Mouse (Mus musculus): Measurements from ENCODE around the gene Sf3b4.

Sf3b4 gene

GRCm38 (mm10) chr3:96172197-96173178 lies at the start of gene Sf3b4:
Sf3b4 (plus strand) TSS chr3:96172332.
- DNase-seq (ENCODE audit: low read depth, low spot score), result peak; percentile 78

- DNase-seq (ENCODE audit: low read depth, low spot score), result no peak
Observed at GRCm38 (mm10) chr3:96124235-96124634, 47.9 kb upstream of the Sf3b4 start.

- DNase-seq (ENCODE audit: low read depth, low spot score), result no peak
Observed at GRCm38 (mm10) chr3:96128128-96128527, 44.0 kb upstream of the Sf3b4 start.

DNA sequence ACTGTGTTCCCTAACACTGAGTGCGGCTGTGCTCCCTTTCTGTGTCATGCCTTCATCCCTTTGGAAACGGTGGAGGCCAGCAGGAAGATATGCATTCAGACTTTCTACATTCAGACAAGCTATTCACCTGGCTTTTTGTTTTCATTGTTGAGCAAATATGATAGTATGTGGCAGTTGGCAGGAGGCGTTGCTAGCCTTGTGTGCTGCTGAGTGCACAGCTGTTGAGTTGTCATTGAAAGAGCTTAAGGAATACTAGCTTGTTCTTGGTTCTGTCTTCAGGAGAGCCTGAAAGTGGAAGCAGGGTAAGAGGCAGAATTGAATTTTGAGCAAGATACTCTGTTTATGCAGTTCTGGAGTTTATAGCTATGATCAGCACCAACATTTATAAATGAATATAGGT lies 39.7 kb upstream of the Sf3b4 start:
- no peak for DNase-seq (ENCODE audit: low read depth, low spot score)

DNA sequence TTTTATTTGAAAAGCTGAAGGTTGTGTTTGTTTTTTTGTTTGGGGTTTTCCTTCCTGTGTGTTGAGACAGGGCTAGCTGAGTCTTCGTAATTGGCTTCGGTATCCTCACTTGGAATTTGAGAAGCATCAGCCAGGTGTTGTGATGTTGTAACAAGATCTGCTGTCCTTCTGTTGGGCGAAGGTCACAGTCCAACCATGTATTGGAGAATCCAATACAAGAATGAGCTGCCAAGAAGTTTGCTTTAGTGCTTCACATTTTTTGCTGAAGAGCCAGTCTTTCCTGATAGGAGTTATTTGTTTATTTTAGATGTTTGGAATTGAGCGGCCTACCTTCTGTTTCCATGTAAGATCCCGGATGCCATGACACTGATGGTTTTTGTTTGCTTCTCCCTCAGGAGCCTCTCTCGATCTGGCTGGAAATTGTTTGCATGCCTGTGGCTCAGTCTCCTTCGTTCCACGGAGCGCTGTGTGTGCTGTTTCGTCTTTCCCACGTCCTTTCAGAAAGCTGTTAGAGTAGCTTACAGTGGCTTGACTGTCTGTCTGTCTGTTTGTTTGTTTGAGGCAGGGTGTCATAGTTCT lies 38.7 kb upstream of the Sf3b4 start:
- DNase-seq (ENCODE audit: low read depth, low spot score), result no peak

GRCm38 (mm10) chr3:96135011-96135410 lies 37.1 kb upstream of the Sf3b4 start:
- DNase-seq (ENCODE audit: low read depth, low spot score), result no peak

GRCm38 (mm10) chr3:96147950-96148349 lies 24.2 kb upstream of the Sf3b4 start:
- DNase-seq (ENCODE audit: low read depth, low spot score), result peak; percentile 53

GRCm38 (mm10) chr3:96151836-96152235 lies 20.3 kb upstream of the Sf3b4 start:
- DNase-seq (ENCODE audit: low read depth, low spot score), result no peak

DNA sequence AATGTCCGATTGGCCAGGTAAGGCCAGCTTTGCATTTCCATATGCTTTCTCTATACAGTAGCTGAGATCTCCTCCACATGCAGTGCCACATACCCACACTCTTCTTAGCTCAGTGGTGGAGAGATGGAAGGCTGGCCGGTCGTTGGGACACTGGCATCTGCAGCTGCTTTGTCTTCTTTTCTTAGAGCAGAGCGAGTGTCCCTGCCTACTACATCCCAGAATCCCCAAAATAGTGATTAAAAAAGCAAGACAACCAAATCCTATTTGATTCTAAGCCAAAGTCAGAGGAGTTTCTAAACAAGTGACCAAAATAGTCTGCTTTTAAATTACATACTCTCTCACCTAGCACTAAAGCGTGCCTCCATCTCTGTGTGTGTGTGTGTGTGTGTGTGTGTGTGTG lies 19.5 kb upstream of the Sf3b4 start:
- no peak for DNase-seq (ENCODE audit: low read depth, low spot score)

DNA sequence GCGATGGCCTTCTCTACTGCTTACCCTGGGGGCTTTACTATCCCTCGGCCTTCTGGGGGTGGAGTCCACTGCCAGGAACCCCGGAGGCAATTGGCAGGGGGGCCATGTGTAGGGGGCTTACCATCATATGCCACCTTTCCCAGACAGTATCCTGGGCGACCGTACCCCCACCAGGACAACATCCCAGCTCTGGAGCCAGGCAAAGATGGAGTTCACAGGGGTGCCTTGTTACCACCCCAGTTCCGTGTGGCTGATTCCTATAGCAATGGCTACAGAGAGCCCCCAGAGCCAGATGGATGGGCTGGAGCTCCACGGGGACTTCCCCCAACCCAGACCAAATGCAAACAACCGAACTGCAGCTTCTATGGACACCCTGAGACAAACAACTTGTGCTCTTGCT lies 16.6 kb upstream of the Sf3b4 start:
- DNase-seq (ENCODE audit: low read depth, low spot score), result no peak

GRCm38 (mm10) chr3:96159820-96160219 lies 12.3 kb upstream of the Sf3b4 start:
- DNase-seq (ENCODE audit: low read depth, low spot score), result no peak

DNA sequence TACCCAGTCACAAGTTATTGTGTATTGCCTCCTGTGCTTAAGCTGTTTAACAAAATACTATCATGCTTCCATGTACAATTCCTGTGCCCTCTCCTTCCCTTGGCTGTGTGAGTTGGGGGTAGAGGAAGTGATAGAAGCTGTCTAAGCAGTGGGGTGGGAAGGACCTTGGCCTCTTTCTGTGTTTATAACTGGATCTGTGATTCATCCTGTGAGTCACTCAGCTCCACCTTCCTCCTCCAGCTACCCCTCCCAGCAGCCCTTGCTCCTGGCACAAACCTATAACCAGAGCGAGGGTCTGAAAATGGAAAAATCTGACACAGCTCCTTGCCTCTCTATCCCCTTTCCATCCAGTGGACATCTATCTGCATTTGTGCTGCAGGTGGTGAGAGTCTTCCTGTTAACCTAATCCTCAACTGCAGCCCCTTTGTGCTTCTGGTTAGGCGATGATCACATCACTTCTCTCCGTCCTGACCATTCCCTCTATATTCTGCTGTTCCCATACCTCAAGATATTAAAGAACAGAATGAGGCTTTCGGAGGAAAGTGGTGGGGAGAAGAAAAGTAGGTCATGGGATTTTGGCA lies 11.8 kb upstream of the Sf3b4 start:
- no peak for DNase-seq (ENCODE audit: low read depth, low spot score)

- no peak for DNase-seq (ENCODE audit: low read depth, low spot score)
Observed at GRCm38 (mm10) chr3:96160803-96161516, 11.2 kb upstream of the Sf3b4 start.

GRCm38 (mm10) chr3:96161869-96162840 lies 10.0 kb upstream of the Sf3b4 start, which contains the start of gene Mtmr11:
Mtmr11 (plus strand) TSS chr3:96162004.
- no peak for DNase-seq (ENCODE audit: low read depth, low spot score)

DNA sequence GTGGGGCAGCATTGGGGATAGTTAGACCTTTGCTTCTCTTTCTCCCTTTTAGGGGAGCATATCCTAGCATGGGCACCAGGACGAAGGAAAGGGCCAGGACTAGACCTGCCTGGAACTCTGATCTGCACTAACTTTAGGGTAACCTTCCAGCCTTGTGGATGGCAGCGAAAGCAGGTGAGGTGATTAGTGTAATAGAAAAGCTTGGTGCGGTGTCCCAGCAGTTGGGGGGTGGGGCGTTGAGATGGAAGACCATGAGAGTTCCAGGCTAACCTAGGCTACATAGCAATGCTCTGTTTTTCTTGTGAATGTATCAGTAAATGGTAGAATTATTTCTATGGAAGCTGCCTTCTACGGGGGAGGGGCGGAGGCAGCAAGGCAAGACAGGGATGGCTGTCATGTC lies 9.1 kb upstream of the Sf3b4 start:
- no peak for DNase-seq (ENCODE audit: low read depth, low spot score)

- DNase-seq (ENCODE audit: low read depth, low spot score), result no peak
Observed at GRCm38 (mm10) chr3:96168466-96169158, 3.5 kb upstream of the Sf3b4 start.

GRCm38 (mm10) chr3:96170276-96170675 lies 1.9 kb upstream of the Sf3b4 start:
- no peak for DNase-seq (ENCODE audit: low read depth, low spot score)

GRCm38 (mm10) chr3:96170976-96171545 lies 1.1 kb upstream of the Sf3b4 start:
- DNase-seq (ENCODE audit: low read depth, low spot score), result no peak

GRCm38 (mm10) chr3:96171583-96172196 lies 442 bp upstream of the Sf3b4 start:
- DNase-seq (ENCODE audit: low read depth, low spot score), result peak; percentile 28
